Mouse (Mus musculus) forebrain, postnatal 0 days (tissue): Measurements from ENCODE around the gene Hes2. TPM values are rescaled to one million over a fixed set of nuclear protein-coding genes. Genes with fewer than 3 reads are reported as not detected.

Experiments
- ATAC-seq: fragments of 200-750 bp; cut with Nextera tagmentation; 2 replicates; pipeline ENCODE4 v1.8.0; 2017; ENCODE audit warnings: mild to moderate bottlenecking, moderate library complexity
- DNase-seq: peaks from one replicate; pipeline ENCODE4 v3.0.0-alpha.2; 2015
- H3K27ac ChIP-seq: fragments of 300-500 bp; sonication (generic); 2 replicates; pipeline ENCODE4 v1.5.1; 2014; ENCODE audit warnings: low read depth, mild to moderate bottlenecking, antibody characterized with exemption, low read length, moderate library complexity, mixed read lengths
- H3K27me3 ChIP-seq: fragments of 300-500 bp; sonication (generic); 2 replicates; pipeline ENCODE4 v1.6.1; 2014; ENCODE audit warnings: mild to moderate bottlenecking, low read length, mixed read lengths; ENCODE audit not compliant: insufficient read depth
- H3K36me3 ChIP-seq: fragments of 300-500 bp; sonication (generic); 2 replicates; pipeline ENCODE4 v1.6.1; 2014; ENCODE audit warnings: mild to moderate bottlenecking, moderate library complexity; ENCODE audit not compliant: insufficient read depth
- H3K4me1 ChIP-seq: fragments of 300-500 bp; sonication (generic); 2 replicates; pipeline ENCODE4 v1.6.1; 2014; ENCODE audit warnings: antibody characterized with exemption; ENCODE audit not compliant: insufficient read depth
- H3K4me2 ChIP-seq: fragments of 300-500 bp; sonication (generic); 2 replicates; pipeline ENCODE4 v1.6.1; 2014; ENCODE audit warnings: low read depth, mild to moderate bottlenecking, moderate library complexity
- H3K4me3 ChIP-seq: fragments of 300-500 bp; sonication (generic); 2 replicates; pipeline ENCODE4 v1.5.1; 2014; ENCODE audit warnings: low read depth, low read length, mixed read lengths
- H3K9ac ChIP-seq: fragments of 300-500 bp; sonication (generic); 2 replicates; pipeline ENCODE4 v1.6.1; 2014; ENCODE audit warnings: mild to moderate bottlenecking
- H3K9me3 ChIP-seq: fragments of 300-500 bp; sonication (generic); 2 replicates; pipeline ENCODE4 v1.6.1; 2016; ENCODE audit warnings: low read length
- CTCF ChIP-seq: sonication (generic); IDR thresholded peaks from 2 replicates; pipeline ENCODE4 v1.5.1; 2016; ENCODE audit warnings: antibody characterized with exemption, control low read depth, low read depth
- WGBS: fragments of 180-500 bp; shearing (Covaris S2); extraction: QIAGEN DNeasy Blood & Tissue Kit; methylation state at CpG from one replicate; pipeline ENCODE4 v1.1.7; 2014; 5-methylcytosine and 5-hydroxymethylcytosine counted together
- polyA plus RNA-seq: library from polyadenylated mRNA; unstranded; fragments of >200 nt; fragmentation: Nextera tagmentation; extraction: Ambion mirVana; gene quantifications from 2 replicates; pipeline ENCODE4 v1.2.1, GENCODE M21; 2015
- total RNA-seq: library from RNA; depleted of rRNA; stranded (reverse); fragments of >200 nt; gene quantifications from 2 replicates; pipeline ENCODE4 v1.2.3, GENCODE M21; 2014

The Hes2 gene
- total and polyA plus RNA-seq, 2 experiments from 2014 or later: not detected

GRCm38 (mm10) chr4:152126026-152126920 lies 32.4 kb upstream of the Hes2 start:
- Histone ChIP-seq H3K4me3 (peak overlapping the region; percentile 14), H3K27me3 (peaks cover 95% of the 10 kb centered on the region), H3K9ac (no peak overlapping the region), H3K36me3 (no peaks in the 10 kb centered on the region), H3K27ac (no peak overlapping the region), H3K4me1 (peaks cover 3% of the 10 kb centered on the region; the same call in 1 of the 2 replicates), H3K9me3 (no peaks in the 10 kb centered on the region), H3K4me2 (peak overlapping the region; percentile 40)
- WGBS: 3% methylated on average over 65 of the region's 65 CpGs
- DNase-seq (peak; percentile 28), ATAC-seq (no peak)
- no peak for TF ChIP-seq CTCF

GRCm38 (mm10) chr4:152127884-152128283 lies 30.8 kb upstream of the Hes2 start:
- Histone ChIP-seq H3K4me2 (no peak overlapping the region), H3K27ac (no peak overlapping the region), H3K4me3 (no peak overlapping the region), H3K27me3 (peaks cover 95% of the 10 kb centered on the region), H3K9ac (no peak overlapping the region), H3K9me3 (no peaks in the 10 kb centered on the region), H3K4me1 (peaks cover 3% of the 10 kb centered on the region; the same call in 1 of the 2 replicates), H3K36me3 (no peaks in the 10 kb centered on the region)
- WGBS: 85% methylated on average over 11 of the region's 11 CpGs
- no peak for DNase-seq
- no peak for ATAC-seq
- TF ChIP-seq CTCF: no peak

- DNase-seq (no peak), ATAC-seq (no peak)
- WGBS: 39% methylated on average over 5 of the region's 5 CpGs
- no peak for TF ChIP-seq CTCF
- Histone ChIP-seq H3K4me3 (no peak overlapping the region), H3K27ac (no peak overlapping the region), H3K9ac (no peak overlapping the region), H3K27me3 (peaks cover 91% of the 10 kb centered on the region), H3K9me3 (no peaks in the 10 kb centered on the region), H3K4me2 (no peak overlapping the region), H3K36me3 (no peaks in the 10 kb centered on the region), H3K4me1 (peaks cover 3% of the 10 kb centered on the region; the same call in 1 of the 2 replicates)
These were observed 29.9 kb upstream of the Hes2 start for GRCm38 (mm10) chr4:152128784-152129183.

GRCm38 (mm10) chr4:152129395-152129930 lies 29.2 kb upstream of the Hes2 start:
- ATAC-seq (no peak), DNase-seq (no peak)
- no peak overlapping the region for H3K4me2 ChIP-seq
- no peak overlapping the region for H3K9ac ChIP-seq
- TF ChIP-seq CTCF: no peak
- H3K27me3 ChIP-seq: peaks cover 91% of the 10 kb centered on the region
- H3K36me3 ChIP-seq: no peaks in the 10 kb centered on the region
- H3K27ac ChIP-seq: no peak overlapping the region
- peaks cover 3% of the 10 kb centered on the region; the same call in 1 of the 2 replicates for H3K4me1 ChIP-seq
- H3K9me3 ChIP-seq: no peaks in the 10 kb centered on the region
- no peak overlapping the region for H3K4me3 ChIP-seq
- WGBS: 28% methylated on average over 13 of the region's 13 CpGs

GRCm38 (mm10) chr4:152130771-152131653 lies 27.7 kb upstream of the Hes2 start:
- peak; percentile 84 for ATAC-seq
- Histone ChIP-seq H3K4me2 (peak overlapping the region; percentile 50), H3K9me3 (no peaks in the 10 kb centered on the region), H3K27ac (peak overlapping the region; percentile 29; the same call in 1 of the 2 replicates), H3K4me3 (peak overlapping the region; percentile 27), H3K36me3 (no peaks in the 10 kb centered on the region), H3K4me1 (0 out of 2 replicates have a peak, but pooled peaks cover 2% of the 10 kb centered on the region), H3K9ac (peak overlapping the region; percentile 28; the same call in 1 of the 2 replicates), H3K27me3 (peaks cover 76% of the 10 kb centered on the region)
- peak; percentile 55 for DNase-seq
- peak; percentile 25; the same call in 1 of the 2 replicates for TF ChIP-seq CTCF
- WGBS: 3% methylated on average over 74 of the region's 85 CpGs

- no peak for ATAC-seq
- H3K9me3 ChIP-seq: no peaks in the 10 kb centered on the region
These were observed 26.6 kb upstream of the Hes2 start for GRCm38 (mm10) chr4:152131809-152132771.

More at GRCm38 (mm10) chr4:152131809-152132771, 26.6 kb upstream of the Hes2 start:
- Histone ChIP-seq H3K4me3 (peak overlapping the region; percentile 27; the same call in 1 of the 2 replicates), H3K4me2 (peak overlapping the region; percentile 50; the same call in 1 of the 2 replicates), H3K9ac (no peak overlapping the region), H3K4me1 (no peaks in the 10 kb centered on the region), H3K27ac (no peak overlapping the region), H3K36me3 (no peaks in the 10 kb centered on the region), H3K27me3 (peaks cover 67% of the 10 kb centered on the region)
- no peak for DNase-seq
- 5% methylated on average over 50 of the region's 50 CpGs for WGBS
- no peak for TF ChIP-seq CTCF
